Mouse (Mus musculus): ENCODE measurements around the gene Fndc3b. TPM values are rescaled to one million over a fixed set of nuclear protein-coding genes. Genes with fewer than 3 reads are reported as not detected.
"Not testable (repeated sequence)": the region's sequence is repeated elsewhere in the genome, so short reads cannot be mapped to it uniquely, and the experiment has no call there.

Gene Fndc3b
- total RNA-seq, 4 experiments from 2014 or later, result 41.8 to 50.5 (median 49.8) TPM

DNA sequence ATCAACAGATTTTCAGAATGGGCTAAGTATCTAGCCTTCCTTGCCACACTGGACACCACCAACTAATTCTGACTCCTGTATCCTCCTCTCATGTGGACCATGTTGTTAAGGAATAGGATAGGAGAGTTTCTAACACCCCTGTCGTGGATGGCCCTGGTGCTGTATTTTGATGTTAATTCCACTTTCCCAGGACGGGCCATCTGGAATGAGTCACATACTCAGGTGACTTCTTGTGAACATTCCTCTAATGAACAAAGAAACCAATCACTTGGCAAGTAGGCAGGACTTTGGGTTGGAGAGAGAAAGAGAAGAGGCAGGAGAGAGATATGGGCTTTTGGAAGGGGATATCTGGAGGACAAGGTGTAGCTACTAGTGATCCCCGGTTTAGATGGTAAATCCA is 204.2 kb downstream of the Fndc3b start:
- DNase-seq (ENCODE audit: low spot score), result no peak

- DNase-seq (ENCODE audit: low spot score), result no peak
Measured at GRCm38 (mm10) chr3:27505582-27505981, 205.5 kb downstream of the Fndc3b start.

GRCm38 (mm10) chr3:27503279-27504038 is 207.6 kb downstream of the Fndc3b start:
- no peak for DNase-seq (ENCODE audit: low spot score)

DNA sequence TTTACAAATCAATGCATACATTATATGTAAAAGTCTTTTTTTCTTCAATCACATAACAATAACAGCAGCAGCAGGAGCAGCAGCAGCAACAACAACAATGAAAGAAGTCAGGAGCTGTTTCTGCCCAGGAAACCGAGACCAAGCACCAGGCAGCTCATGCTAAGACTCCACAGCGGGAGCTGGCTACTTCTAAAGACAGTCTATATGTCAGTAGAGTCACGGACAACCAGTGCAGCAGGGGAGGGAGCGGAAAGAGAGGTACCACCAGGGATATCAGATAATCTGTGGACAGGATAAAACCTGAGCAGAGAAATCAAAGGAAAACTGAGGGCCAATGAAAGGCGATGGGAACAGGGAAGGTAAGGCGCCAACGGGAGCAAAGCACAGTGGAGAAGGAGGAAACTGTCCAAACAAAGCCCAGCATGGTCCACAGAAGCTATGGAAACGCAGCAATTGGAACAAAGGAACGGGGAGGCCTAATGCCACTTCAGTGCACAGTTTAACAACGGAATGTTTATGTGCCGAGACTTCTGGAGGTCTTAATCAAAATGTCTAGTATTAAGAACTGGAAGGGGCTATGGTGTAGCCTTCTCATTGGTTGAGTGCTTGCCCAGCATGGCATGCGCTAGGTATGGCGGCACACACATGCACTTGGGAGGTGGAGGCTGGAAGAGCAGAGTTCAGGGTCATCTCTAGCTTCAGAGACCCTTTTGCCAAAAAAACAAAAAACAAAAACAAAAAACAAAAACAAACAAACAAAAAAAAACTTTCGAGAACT is 215.6 kb downstream of the Fndc3b start:
- no peak for DNase-seq (ENCODE audit: low spot score)

DNA sequence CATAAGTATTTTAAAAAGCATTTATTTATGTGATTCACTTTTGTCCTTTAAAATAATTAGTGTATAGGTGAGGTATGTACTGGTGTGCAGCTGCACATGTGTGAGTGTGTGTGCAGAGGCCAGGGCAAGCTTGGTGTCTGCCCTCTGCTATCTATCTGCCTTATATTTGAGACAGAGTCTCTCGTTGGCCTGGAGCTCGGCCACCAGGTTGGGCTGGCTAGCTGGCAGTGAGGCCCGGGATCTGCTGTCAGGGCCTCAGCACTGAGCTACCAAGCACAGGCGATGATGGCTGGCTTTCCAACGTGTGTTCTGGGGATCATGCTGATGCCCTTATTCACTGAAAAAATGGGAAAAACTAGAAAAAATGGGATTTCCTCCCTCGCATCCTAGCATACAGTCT is 216.4 kb downstream of the Fndc3b start:
- DNase-seq (ENCODE audit: low spot score), result no peak

DNA sequence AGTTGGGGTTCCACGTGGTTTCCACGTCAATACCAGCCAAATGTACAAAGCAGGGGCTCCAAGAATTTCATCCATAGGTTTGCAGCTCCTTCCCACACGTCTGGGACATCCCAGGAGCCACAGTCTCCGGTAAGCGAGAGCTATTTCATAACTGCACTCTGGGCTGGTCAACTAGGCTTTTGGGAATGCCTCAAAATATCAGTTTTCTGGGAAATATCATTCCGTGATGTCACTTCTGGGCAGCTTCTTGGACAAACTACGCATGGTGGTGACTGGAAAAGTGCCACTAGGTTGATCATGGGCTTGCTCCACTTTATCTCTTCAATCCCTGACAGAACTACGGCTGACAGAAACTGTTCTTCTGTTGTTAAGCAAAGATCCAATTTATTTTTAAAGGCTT is 217.0 kb downstream of the Fndc3b start:
- DNase-seq (ENCODE audit: low spot score), result peak; percentile 47

- DNase-seq (ENCODE audit: low spot score), result no peak
Measured at GRCm38 (mm10) chr3:27491821-27492220, 219.3 kb downstream of the Fndc3b start.

DNA sequence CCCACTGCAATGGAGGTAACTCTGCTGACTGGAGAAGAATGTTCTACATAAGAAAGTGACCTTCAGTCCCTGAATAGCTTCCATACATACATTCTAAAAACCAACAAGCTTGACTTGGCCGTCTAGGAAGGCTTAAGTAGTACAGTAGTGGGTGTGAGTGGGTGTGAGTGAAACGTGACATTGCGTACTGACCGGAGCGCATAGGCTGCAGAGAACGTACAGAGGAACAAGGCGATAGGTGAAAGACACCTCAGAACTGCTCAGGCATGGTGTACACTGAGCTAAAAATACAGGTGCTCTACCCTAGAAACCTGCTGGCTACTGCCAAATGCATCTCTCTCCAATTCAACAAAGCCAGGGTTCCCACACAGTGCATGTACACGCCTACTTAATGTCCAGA is 219.7 kb downstream of the Fndc3b start:
- DNase-seq (ENCODE audit: low spot score), result no peak

- DNase-seq (ENCODE audit: low spot score), result no peak
Measured at GRCm38 (mm10) chr3:27490891-27491290, 220.2 kb downstream of the Fndc3b start.

DNA sequence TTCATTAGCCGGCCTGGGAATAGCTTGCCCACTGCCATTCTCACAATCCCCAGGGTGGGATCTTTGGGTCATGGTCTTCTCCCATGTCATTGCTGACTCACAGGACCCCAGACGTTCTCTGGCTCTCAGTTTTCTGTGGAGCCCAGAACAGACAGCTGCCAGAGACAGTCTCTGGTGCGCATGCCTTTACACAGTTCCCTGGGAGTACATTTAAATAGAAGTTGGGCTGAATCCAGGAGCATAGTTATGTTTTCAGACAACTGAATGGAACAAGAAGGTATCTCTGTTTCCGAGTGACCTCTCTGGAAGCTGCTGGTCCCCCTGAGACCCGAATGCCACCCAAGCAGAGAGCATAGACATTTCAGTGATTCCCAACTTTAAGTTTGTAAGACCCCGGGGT is 221.6 kb downstream of the Fndc3b start:
- DNase-seq (ENCODE audit: low spot score), result peak; percentile 53

DNA sequence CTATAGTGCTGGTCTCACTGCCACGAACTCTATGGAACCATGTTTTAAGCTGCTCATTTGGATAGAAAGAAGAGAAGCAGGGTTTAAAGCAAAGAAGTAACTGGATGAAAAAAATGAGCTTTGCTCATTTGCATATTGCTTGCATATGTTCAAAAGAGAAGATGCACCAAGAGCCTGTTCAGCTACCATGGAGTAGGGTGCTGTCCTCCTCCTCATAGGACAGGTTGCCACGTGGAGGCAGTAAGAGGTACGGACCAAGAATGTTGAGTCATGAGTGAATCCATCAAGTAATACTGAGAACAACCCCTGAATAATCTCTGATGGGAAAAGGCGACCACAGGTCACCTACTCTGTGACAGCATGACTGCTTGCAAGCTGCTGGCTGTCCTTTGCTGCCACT is 226.0 kb downstream of the Fndc3b start:
- no peak for DNase-seq (ENCODE audit: low spot score)

- DNase-seq (ENCODE audit: low spot score), result no peak
Measured at GRCm38 (mm10) chr3:27484698-27485097, 226.4 kb downstream of the Fndc3b start.

GRCm38 (mm10) chr3:27483762-27484161 is 227.3 kb downstream of the Fndc3b start:
- DNase-seq (ENCODE audit: low spot score), result no peak

DNA sequence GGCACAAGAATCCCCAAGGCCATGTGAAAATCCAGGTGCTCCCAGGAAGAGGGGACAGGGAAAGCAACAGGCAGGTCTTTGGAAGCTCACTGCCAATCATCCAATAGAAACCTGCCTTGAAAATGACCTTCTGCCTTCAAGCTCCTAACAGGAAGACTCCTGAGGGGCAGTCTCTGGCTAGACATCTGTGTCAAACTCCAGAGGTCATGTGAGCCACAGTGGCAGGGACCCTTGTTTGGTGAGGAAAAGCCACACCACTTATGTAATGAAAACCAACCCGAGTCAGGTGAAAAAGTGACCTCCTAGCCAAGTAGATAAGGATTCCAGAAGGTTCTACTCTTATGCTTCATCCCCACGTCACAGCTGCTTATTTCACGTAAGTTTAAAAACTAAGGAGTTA is 227.8 kb downstream of the Fndc3b start:
- no peak for DNase-seq (ENCODE audit: low spot score)

DNA sequence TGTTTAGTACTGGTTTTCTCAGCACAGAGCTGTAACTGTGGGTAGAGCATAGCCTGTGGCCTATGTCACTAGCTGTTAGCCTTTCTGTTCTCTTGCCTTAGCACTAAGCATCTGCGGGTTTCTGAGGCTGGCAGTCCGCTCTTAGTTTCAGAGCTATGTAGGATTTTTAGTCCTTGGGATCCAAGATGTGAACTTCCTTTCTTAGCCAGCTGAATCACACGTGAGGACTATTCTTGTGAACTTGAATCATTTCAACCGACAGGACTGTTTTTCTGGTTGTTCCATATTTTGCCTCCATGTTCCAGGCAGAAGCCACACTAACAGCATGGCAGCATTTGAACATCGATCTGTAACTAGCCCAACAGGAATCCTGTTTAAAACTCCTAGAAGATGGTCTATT is 229.4 kb downstream of the Fndc3b start:
- DNase-seq (ENCODE audit: low spot score), result no peak

DNA sequence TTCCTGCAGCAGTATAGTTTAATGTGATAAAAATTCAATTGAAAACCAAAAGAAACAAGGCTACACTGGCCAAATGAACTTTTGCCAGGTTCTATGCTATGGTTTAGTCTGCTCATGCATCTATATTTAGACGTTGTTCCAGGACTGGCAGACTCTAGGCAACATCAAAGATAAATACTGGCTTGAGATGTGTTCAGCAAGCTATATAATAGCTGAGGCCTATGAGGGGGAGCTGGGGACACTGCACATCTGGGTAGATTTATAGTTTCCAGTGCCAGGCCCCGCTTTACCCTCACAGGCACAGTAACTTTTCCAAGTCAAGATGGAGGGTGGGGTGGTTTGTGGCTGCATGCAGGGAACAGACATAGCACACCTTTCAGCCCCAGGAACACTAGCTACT is 231.7 kb downstream of the Fndc3b start:
- no peak for DNase-seq (ENCODE audit: low spot score)

GRCm38 (mm10) chr3:27478563-27479156 is 232.4 kb downstream of the Fndc3b start:
- DNase-seq (ENCODE audit: low spot score), result no peak

DNA sequence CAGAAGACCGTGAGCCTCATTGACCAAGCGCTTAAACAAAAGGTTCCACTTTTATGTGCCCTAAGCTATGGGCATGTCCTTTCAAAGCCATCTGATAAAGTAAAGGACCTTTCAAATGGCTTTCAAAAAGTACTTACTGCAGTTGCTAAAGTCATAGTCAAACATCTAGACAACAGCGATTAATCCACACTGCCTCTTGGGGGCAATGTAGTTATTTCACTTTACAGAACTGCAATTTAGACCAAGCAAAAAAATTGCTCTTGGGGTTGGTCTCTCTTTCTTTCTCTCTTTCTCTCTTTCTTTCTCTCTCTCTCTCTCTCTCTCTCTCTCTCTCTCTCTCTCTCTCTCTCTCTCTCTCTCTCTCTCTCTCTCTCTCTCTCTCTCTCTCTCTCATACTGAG is 233.4 kb downstream of the Fndc3b start:
- not testable (repeated sequence) for DNase-seq (ENCODE audit: low spot score)

DNA sequence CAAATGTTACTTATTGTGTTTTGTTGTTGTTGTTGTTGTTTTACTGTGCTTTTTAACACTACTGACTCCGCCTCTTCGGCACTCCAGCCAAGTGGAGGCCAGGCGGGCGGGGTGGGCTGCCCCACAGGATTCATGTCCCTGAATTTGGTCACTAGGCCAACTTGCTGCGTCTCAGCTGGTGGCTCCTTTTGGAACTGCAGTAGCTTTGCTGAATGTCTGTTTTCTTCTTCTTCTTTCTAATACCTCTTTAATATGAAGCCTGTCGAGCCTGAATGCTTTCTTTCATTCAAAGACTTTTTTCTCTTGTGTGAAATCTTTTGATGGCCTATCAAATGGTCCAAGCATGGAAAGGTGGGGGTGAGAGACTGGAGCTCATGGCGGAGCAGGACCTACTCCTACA is 235.2 kb downstream of the Fndc3b start:
- no peak for DNase-seq (ENCODE audit: low spot score)

DNA sequence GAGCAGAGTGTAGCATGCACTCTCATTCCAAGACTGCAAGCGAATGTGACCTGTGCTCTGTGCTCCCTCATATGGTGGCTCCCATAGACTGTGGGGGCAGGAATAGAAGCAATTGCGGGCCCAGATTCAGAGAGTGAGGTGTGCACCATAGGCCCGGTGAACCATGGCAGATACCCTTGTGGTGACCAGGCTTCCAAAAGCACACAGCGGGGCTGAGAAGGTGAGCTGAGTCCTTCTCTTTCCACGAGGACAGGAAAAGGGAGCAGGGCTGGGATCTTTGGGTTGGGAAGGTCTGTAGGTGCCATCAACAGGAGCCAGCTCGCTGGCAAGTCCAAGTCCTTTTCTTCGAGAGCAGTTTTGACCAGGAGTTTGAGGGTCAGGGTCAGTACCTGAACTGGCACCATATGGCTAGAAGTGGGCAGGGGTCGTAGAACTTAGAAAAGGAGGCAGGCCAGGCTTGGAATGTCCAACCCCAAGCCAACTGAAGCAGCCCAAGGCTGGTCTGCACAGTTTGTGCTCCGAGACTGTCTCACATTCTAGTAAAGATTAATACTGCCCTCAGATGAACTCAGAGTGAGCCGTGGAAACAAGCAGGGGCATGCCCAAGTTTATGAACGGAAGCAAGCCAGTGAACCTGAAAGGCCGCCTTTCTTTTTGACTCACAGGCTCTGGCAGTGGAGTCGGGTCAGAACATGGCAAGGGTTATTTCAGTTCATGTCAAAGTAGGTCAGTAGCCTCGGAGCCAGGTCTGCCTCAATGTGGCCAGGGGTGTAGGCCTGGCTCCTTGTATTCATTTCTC is 237.1 kb downstream of the Fndc3b start:
- DNase-seq (ENCODE audit: low spot score), result peak; percentile 62

DNA sequence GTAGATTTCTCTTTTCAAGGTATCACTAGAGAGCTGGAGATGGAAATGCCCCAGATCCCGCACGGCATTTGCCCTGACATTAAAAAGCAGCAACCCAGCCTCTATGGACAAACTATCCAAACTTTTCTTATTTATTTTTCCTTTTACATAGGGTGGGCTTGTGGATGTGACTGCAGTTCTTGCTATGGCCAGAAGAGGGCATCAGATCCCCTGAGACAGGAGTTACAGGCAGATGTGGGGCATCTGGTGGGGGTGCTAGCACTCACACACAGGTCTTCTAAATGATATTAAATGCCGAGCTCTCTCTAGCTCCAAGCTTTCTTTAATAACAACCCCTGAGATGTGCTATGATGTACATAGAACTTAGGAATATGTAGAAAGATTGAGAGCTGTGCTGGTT is 238.3 kb downstream of the Fndc3b start:
- DNase-seq (ENCODE audit: low spot score), result no peak

- DNase-seq (ENCODE audit: low spot score), result no peak
Measured at GRCm38 (mm10) chr3:27470781-27471180, 240.3 kb downstream of the Fndc3b start.

Measured in heart, adult 8-10 months (tissue).